ENCODE assay signal across 1 mouse cellular context in the genomic region with DNA sequence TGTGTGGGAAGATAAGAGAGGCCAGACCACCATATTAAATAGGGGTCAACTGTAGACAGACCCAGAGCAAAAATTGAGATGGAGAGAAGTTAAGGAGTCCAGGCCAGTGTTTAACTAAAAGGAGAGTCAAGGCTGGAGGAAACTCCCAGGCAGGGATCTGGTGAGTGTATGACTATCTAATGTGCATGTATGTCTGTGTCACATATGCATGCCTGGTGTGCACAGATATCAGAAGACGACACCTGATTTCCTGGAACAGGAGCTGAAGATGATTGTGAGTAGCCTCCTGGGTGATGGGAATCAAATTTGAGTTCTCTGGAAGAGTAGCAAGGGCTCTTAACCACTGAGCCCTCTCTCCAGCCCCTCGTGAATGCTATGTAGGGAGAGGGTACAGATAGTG.
TF ChIP-seq lines count a peak whose summit lies in the region.

No protein-coding gene starts in this region.

TF ChIP-seq in MEL, 35 proteins besides CTCF, POLR2A, EP300 and RAD21 (continued from another document):
- TF ChIP-seq MAFK (IDR thresholded peaks at IDR 0.05; ENCODE audit: borderline replicate concordance, low read depth, low read length) (no peak), ZKSCAN1 (IDR thresholded peaks at IDR 0.05; ENCODE audit: low read depth, low read length) (no peak), BHLHE40 (IDR thresholded peaks at IDR 0.05; ENCODE audit: borderline replicate concordance, low read depth, low read length) (no peak)
